Mouse (Mus musculus) midbrain, embryonic 10.5 days (tissue): Measurements from ENCODE around the gene A430033K04Rik. TPM values are rescaled to one million over a fixed set of nuclear protein-coding genes. Genes with fewer than 3 reads are reported as not detected.

Experiments used
- DNase-seq: peaks from one replicate; pipeline ENCODE4 v3.0.0-alpha.2; 2017; ENCODE audit warnings: low spot score
- H3K27ac ChIP-seq: fragments of 300-500 bp; sonication (generic); replicated peaks from 2 replicates; pipeline ENCODE4 v1.5.1; 2016; ENCODE audit warnings: mild to moderate bottlenecking
- H3K27me3 ChIP-seq: fragments of 300-500 bp; sonication (generic); 2 replicates; pipeline ENCODE4 v1.6.1; 2016; ENCODE audit warnings: low read depth, mild to moderate bottlenecking; ENCODE audit not compliant: poor library complexity, severe bottlenecking
- H3K36me3 ChIP-seq: fragments of 300-500 bp; sonication (generic); 2 replicates; pipeline ENCODE4 v1.6.1; 2016; ENCODE audit warnings: mild to moderate bottlenecking, moderate library complexity
- H3K4me1 ChIP-seq: fragments of 300-500 bp; sonication (generic); 2 replicates; pipeline ENCODE4 v1.6.1; 2016
- H3K4me3 ChIP-seq: fragments of 300-500 bp; sonication (generic); 2 replicates; pipeline ENCODE4 v1.5.1; 2016; ENCODE audit warnings: mild to moderate bottlenecking, moderate library complexity
- H3K9me3 ChIP-seq: fragments of 300-500 bp; sonication (generic); replicated peaks from 2 replicates; pipeline ENCODE4 v1.6.1; 2016; ENCODE audit warnings: mild to moderate bottlenecking
- WGBS: fragments of 180-500 bp; shearing (Covaris S2); methylation state at CpG from one replicate; pipeline ENCODE4 v1.1.7; 2016; 5-methylcytosine and 5-hydroxymethylcytosine counted together
- polyA plus RNA-seq: library from polyadenylated mRNA; unstranded; fragments of >200 nt; fragmentation: Nextera tagmentation; extraction: Ambion mirVana; gene quantifications from 2 replicates; pipeline ENCODE4 v1.2.1, GENCODE M21; 2016

A430033K04Rik gene
- polyA plus RNA-seq, 1 experiment from 2014 or later: 8.4 TPM

DNA sequence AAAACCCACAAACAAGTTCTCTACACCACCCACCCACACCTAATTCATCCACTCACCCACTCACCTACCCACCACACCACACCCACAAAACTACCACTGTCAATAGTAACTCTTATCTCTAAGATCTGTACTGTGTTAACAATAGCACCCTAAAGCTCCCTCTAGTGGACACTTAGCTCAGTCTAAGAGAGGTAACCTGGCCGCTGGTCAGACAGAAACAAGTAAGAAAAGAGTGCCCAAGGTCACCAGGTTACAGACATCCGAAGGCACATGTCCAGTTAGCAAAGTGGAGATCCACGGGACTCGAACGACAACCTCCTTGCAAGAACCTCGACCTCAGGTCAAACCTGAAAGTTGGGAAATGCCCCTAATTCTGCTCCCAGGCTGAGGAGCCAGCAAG is 35.2 kb downstream of the A430033K04Rik start:
- H3K27ac ChIP-seq: no peak overlapping the region
- peak; percentile 23 for DNase-seq
- no peaks in the 10 kb centered on the region for H3K4me1 ChIP-seq
- H3K4me3 ChIP-seq: no peak overlapping the region
- H3K36me3 ChIP-seq: no peaks in the 10 kb centered on the region
- 47% methylated on average over 6 of the region's 6 CpGs for WGBS
- H3K9me3 ChIP-seq: no peaks in the 10 kb centered on the region
- H3K27me3 ChIP-seq: no peaks in the 10 kb centered on the region

- Histone ChIP-seq H3K4me1 (no peaks in the 10 kb centered on the region), H3K27ac (no peak overlapping the region), H3K4me3 (no peak overlapping the region), H3K36me3 (no peaks in the 10 kb centered on the region), H3K27me3 (no peaks in the 10 kb centered on the region), H3K9me3 (no peaks in the 10 kb centered on the region)
- peak; percentile 59 for DNase-seq
- 20% methylated on average over 5 of the region's 5 CpGs for WGBS
These were observed 36.3 kb downstream of the A430033K04Rik start for GRCm38 (mm10) chr5:138658922-138659321.

GRCm38 (mm10) chr5:138683023-138683766 is 60.5 kb downstream of the A430033K04Rik start:
- 77% methylated on average over 8 of the region's 8 CpGs for WGBS
- H3K36me3 ChIP-seq: no peaks in the 10 kb centered on the region

DNA sequence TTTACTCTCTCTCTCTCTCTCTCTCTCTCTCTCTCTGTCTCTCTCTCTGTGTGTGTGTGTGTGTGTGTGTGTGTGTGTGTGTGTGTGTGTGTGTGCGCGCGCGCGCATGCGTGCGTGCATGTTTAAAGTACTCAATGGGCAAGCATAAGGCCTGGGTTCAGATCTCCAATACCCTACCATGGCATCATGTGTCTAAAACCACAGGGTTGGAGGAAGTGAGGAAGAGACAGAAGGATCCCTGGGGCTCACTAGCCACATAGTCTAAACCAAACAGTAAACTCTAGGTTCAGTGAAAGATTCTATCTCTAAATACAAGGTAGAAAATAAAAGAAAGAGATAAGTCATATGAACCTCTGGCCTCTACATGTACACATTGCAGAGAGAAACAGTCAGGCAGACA is 61.2 kb downstream of the A430033K04Rik start:
- Histone ChIP-seq H3K27me3 (no peaks in the 10 kb centered on the region), H3K36me3 (no peaks in the 10 kb centered on the region), H3K27ac (no peak overlapping the region), H3K4me1 (no peaks in the 10 kb centered on the region), H3K9me3 (no peaks in the 10 kb centered on the region), H3K4me3 (no peak overlapping the region)
- DNase-seq: no peak
- WGBS: 99% methylated on average over 7 of the region's 7 CpGs

More at GRCm38 (mm10) chr5:138683023-138683766, 60.5 kb downstream of the A430033K04Rik start:
- H3K9me3 ChIP-seq: no peaks in the 10 kb centered on the region
- no peaks in the 10 kb centered on the region for H3K4me1 ChIP-seq
- H3K27me3 ChIP-seq: no peaks in the 10 kb centered on the region
- no peak overlapping the region for H3K4me3 ChIP-seq
- no peak overlapping the region for H3K27ac ChIP-seq
- DNase-seq: no peak

- Histone ChIP-seq H3K36me3 (no peaks in the 10 kb centered on the region), H3K9me3 (no peaks in the 10 kb centered on the region), H3K27ac (no peak overlapping the region), H3K4me3 (no peak overlapping the region), H3K27me3 (no peaks in the 10 kb centered on the region), H3K4me1 (no peaks in the 10 kb centered on the region)
- WGBS: 85% methylated on average over 5 of the region's 5 CpGs
- no peak for DNase-seq
These were observed 64.8 kb downstream of the A430033K04Rik start for GRCm38 (mm10) chr5:138687453-138687852.

DNA sequence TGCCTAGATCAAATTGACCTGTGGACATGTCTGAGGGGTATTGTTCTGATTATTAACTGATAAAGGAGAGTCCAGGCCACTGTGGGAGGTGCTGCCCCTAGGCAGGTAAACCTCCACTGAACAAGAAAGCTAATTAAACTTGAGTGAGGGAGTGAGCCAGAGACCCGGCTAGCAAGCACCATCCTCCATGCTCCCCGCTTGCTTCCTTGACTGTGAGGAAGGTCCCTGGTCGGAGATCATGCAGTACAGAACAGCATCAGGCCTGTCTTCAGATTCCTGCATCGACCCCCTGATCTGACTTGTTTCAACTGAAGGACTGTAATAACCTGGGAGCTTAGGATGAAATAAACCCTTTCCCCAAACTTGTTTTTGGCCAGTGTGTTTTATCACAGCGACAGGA is 66.6 kb downstream of the A430033K04Rik start:
- no peak for DNase-seq
- H3K36me3 ChIP-seq: no peaks in the 10 kb centered on the region
- 72% methylated on average over 5 of the region's 5 CpGs for WGBS
- H3K9me3 ChIP-seq: no peaks in the 10 kb centered on the region
- no peaks in the 10 kb centered on the region for H3K27me3 ChIP-seq
- H3K4me1 ChIP-seq: no peaks in the 10 kb centered on the region
- no peak overlapping the region for H3K27ac ChIP-seq
- H3K4me3 ChIP-seq: no peak overlapping the region

DNA sequence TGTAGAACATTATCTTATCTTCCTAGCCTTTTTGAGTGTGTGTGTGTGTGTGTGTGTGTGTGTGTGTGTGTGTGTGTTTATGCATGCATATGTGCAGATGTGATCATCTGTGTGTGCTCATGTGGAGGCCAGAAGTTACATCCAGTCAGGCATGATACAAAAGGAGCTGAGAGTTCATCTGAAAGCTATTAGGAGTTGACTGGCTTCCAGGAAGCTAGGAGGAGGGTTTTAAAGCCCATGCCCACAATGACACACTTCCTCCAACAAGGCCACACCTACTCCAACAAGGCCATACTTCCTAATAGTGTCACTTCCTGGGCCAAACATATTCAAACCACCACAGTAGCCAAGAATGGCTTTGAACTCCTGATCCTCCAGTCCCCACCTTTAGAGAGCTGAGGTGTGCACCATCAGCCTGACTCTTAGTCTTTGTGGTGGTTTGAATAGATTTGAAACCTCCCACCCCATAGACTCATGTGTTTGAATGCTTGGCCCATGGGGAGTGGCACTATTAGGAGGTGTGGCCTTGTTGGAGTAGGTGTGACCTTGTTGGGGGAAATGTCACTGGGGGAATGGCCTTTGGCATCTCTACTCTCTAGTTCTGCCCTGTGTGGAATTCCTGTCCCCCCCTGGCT is 70.4 kb downstream of the A430033K04Rik start:
- no peak for DNase-seq
- no peaks in the 10 kb centered on the region for H3K9me3 ChIP-seq
- no peak overlapping the region for H3K27ac ChIP-seq
- H3K4me3 ChIP-seq: no peak overlapping the region
- H3K36me3 ChIP-seq: no peaks in the 10 kb centered on the region
- H3K27me3 ChIP-seq: no peaks in the 10 kb centered on the region
- peaks cover 8% of the 10 kb centered on the region; the same call in 1 of the 2 replicates for H3K4me1 ChIP-seq

- Histone ChIP-seq H3K27ac (no peak overlapping the region), H3K4me3 (no peak overlapping the region), H3K27me3 (no peaks in the 10 kb centered on the region), H3K9me3 (no peaks in the 10 kb centered on the region), H3K4me1 (peaks cover 10% of the 10 kb centered on the region; the same call in 1 of the 2 replicates), H3K36me3 (no peaks in the 10 kb centered on the region)
- 62% methylated on average over 2 of the region's 2 CpGs for WGBS
- no peak for DNase-seq
These were observed 71.4 kb downstream of the A430033K04Rik start for GRCm38 (mm10) chr5:138694036-138694435.

- WGBS: 62% methylated on average over 4 of the region's 4 CpGs
- Histone ChIP-seq H3K4me1 (peaks cover 10% of the 10 kb centered on the region; the same call in 1 of the 2 replicates), H3K4me3 (no peak overlapping the region)
These were observed 72.0 kb downstream of the A430033K04Rik start for GRCm38 (mm10) chr5:138694496-138695167.

DNA sequence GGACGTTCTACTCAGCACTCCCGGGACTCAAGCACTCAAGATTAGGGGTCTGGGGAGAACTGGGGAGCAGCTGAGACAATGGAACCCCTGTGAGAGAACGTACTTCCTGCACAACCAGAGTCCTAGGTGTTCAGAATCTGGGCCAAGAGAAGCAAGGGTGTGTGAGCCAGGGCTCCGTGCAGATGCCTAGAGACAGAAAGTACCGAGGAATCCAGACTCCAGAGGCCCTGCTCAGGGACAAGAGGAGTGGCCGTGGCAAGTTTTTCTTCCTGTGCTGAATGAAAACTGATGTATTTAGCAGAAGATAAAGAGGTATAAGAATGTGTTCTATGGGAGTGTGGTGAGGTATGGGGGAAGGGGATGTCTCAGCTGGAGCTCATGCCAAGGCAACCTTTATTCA is 74.8 kb downstream of the A430033K04Rik start:
- H3K4me3 ChIP-seq: no peak overlapping the region
- no peaks in the 10 kb centered on the region for H3K36me3 ChIP-seq
- 72% methylated on average over 6 of the region's 6 CpGs for WGBS
- no peak for DNase-seq
- no peak overlapping the region for H3K27ac ChIP-seq
- H3K27me3 ChIP-seq: no peaks in the 10 kb centered on the region
- peaks cover 10% of the 10 kb centered on the region; the same call in 1 of the 2 replicates for H3K4me1 ChIP-seq
- no peaks in the 10 kb centered on the region for H3K9me3 ChIP-seq

More at GRCm38 (mm10) chr5:138694496-138695167, 72.0 kb downstream of the A430033K04Rik start:
- no peak for DNase-seq
- Histone ChIP-seq H3K27ac (no peak overlapping the region), H3K9me3 (no peaks in the 10 kb centered on the region), H3K36me3 (no peaks in the 10 kb centered on the region), H3K27me3 (no peaks in the 10 kb centered on the region)
